Mouse (Mus musculus) hindbrain, embryonic 16.5 days (tissue): ENCODE results near the gene Nrxn3. TPM values are rescaled to one million over a fixed set of nuclear protein-coding genes. Genes with fewer than 3 reads are reported as not detected.
A peak's percentile ranks its signal among the peaks of the same experiment; 100 is the strongest.

Source experiments
- ATAC-seq: fragments of 200-750 bp; cut with Nextera tagmentation; 2 replicates; pipeline ENCODE4 v1.8.0; 2017; ENCODE audit warnings: moderate TSS enrichment, moderate library complexity
- H3K27ac ChIP-seq: fragments of 300-500 bp; sonication (generic); 2 replicates; pipeline ENCODE4 v1.5.1; 2014; ENCODE audit warnings: low read depth, mild to moderate bottlenecking, control low read depth, low read length, moderate library complexity
- H3K27me3 ChIP-seq: fragments of 300-500 bp; sonication (generic); replicated peaks from 2 replicates; pipeline ENCODE4 v1.6.1; 2014; ENCODE audit warnings: low read length; ENCODE audit not compliant: control insufficient read depth, insufficient read depth
- H3K36me3 ChIP-seq: fragments of 300-500 bp; sonication (generic); 2 replicates; pipeline ENCODE4 v1.6.1; 2014; ENCODE audit warnings: mild to moderate bottlenecking, low read length, moderate library complexity, mixed read lengths; ENCODE audit not compliant: control insufficient read depth, insufficient read depth
- H3K4me1 ChIP-seq: fragments of 300-500 bp; sonication (generic); 2 replicates; pipeline ENCODE4 v1.6.1; 2014; ENCODE audit warnings: low read depth, low read length; ENCODE audit not compliant: control insufficient read depth, insufficient read depth
- H3K4me2 ChIP-seq: fragments of 300-500 bp; sonication (generic); 2 replicates; pipeline ENCODE4 v1.6.1; 2014; ENCODE audit warnings: mild to moderate bottlenecking, low read length, control low read depth, moderate library complexity
- H3K4me3 ChIP-seq: fragments of 300-500 bp; sonication (generic); 2 replicates; pipeline ENCODE4 v1.5.1; 2014; ENCODE audit warnings: mild to moderate bottlenecking, low read length, control low read depth, moderate library complexity
- H3K9ac ChIP-seq: fragments of 300-500 bp; sonication (generic); 2 replicates; pipeline ENCODE4 v1.6.1; 2014; ENCODE audit warnings: low read depth, mild to moderate bottlenecking, control low read depth, low read length, moderate library complexity
- H3K9me3 ChIP-seq: fragments of 300-500 bp; sonication (generic); 2 replicates; pipeline ENCODE4 v1.6.1; 2014; ENCODE audit warnings: mild to moderate bottlenecking, low read length, moderate library complexity; ENCODE audit not compliant: control insufficient read depth
- WGBS: fragments of 180-500 bp; shearing (Covaris S2); extraction: QIAGEN DNeasy Blood & Tissue Kit; methylation state at CpG from one replicate; pipeline ENCODE4 v1.1.7; 2014; 5-methylcytosine and 5-hydroxymethylcytosine counted together
- polyA plus RNA-seq: library from polyadenylated mRNA; unstranded; fragments of >200 nt; fragmentation: Nextera tagmentation; extraction: Ambion mirVana; gene quantifications from 2 replicates; pipeline ENCODE4 v1.2.1, GENCODE M21; 2015

The Nrxn3 gene
- polyA plus RNA-seq, 1 experiment from 2014 or later = 99.6 TPM

GRCm38 (mm10) chr12:89325864-89326560 is 603.3 kb downstream of the Nrxn3 start:
- peaks cover 2% of the 10 kb centered on the region; the same call in 1 of the 2 replicates for H3K4me1 ChIP-seq
- no peak overlapping the region for H3K4me3 ChIP-seq
- no peak overlapping the region for H3K27ac ChIP-seq
- 19% methylated on average over 8 of the region's 8 CpGs for WGBS
- peak; percentile 45; the same call in 1 of the 2 replicates for ATAC-seq
- no peak overlapping the region for H3K4me2 ChIP-seq
- H3K36me3 ChIP-seq = no peaks in the 10 kb centered on the region
- no peaks in the 10 kb centered on the region for H3K27me3 ChIP-seq
- H3K9me3 ChIP-seq = no peaks in the 10 kb centered on the region
- no peak overlapping the region for H3K9ac ChIP-seq

GRCm38 (mm10) chr12:89331474-89332263 is 609.0 kb downstream of the Nrxn3 start:
- Histone ChIP-seq H3K27ac (no peak overlapping the region), H3K36me3 (no peaks in the 10 kb centered on the region), H3K4me1 (no peaks in the 10 kb centered on the region), H3K4me3 (no peak overlapping the region), H3K27me3 (no peaks in the 10 kb centered on the region), H3K9me3 (no peaks in the 10 kb centered on the region), H3K4me2 (no peak overlapping the region), H3K9ac (no peak overlapping the region)
- 91% methylated on average over 3 of the region's 3 CpGs for WGBS
- ATAC-seq = no peak

- Histone ChIP-seq H3K27me3 (no peaks in the 10 kb centered on the region), H3K4me3 (no peak overlapping the region), H3K9me3 (no peaks in the 10 kb centered on the region), H3K9ac (no peak overlapping the region), H3K4me2 (no peak overlapping the region), H3K27ac (no peak overlapping the region), H3K4me1 (no peaks in the 10 kb centered on the region), H3K36me3 (no peaks in the 10 kb centered on the region)
- ATAC-seq = no peak
- 84% methylated on average over 5 of the region's 5 CpGs for WGBS
Measured at GRCm38 (mm10) chr12:89333486-89333885, 610.8 kb downstream of the Nrxn3 start.

- no peak overlapping the region for H3K4me3 ChIP-seq
- H3K4me1 ChIP-seq = no peaks in the 10 kb centered on the region
- WGBS = 77% methylated on average over 4 of the region's 4 CpGs
- H3K4me2 ChIP-seq = no peak overlapping the region
- H3K9me3 ChIP-seq = no peaks in the 10 kb centered on the region
- no peak overlapping the region for H3K9ac ChIP-seq
- no peak for ATAC-seq
- no peaks in the 10 kb centered on the region for H3K27me3 ChIP-seq
- H3K27ac ChIP-seq = no peak overlapping the region
- no peaks in the 10 kb centered on the region for H3K36me3 ChIP-seq
Measured at GRCm38 (mm10) chr12:89364850-89365249, 642.2 kb downstream of the Nrxn3 start.

- no peak overlapping the region for H3K9ac ChIP-seq
- 17% methylated on average over 1 of the region's 1 CpGs for WGBS
- no peak overlapping the region for H3K27ac ChIP-seq
- H3K4me3 ChIP-seq = no peak overlapping the region
- no peaks in the 10 kb centered on the region for H3K9me3 ChIP-seq
- ATAC-seq = peak; percentile 61
- H3K36me3 ChIP-seq = no peaks in the 10 kb centered on the region
- no peaks in the 10 kb centered on the region for H3K4me1 ChIP-seq
- no peaks in the 10 kb centered on the region for H3K27me3 ChIP-seq
- no peak overlapping the region for H3K4me2 ChIP-seq
Measured at GRCm38 (mm10) chr12:89369939-89370338, 647.3 kb downstream of the Nrxn3 start.

- Histone ChIP-seq H3K27me3 (no peaks in the 10 kb centered on the region), H3K4me1 (peaks cover 2% of the 10 kb centered on the region; the same call in 1 of the 2 replicates), H3K4me3 (no peak overlapping the region), H3K4me2 (no peak overlapping the region), H3K9me3 (no peaks in the 10 kb centered on the region), H3K36me3 (no peaks in the 10 kb centered on the region), H3K9ac (no peak overlapping the region), H3K27ac (no peak overlapping the region)
- no peak for ATAC-seq
- 57% methylated on average over 1 of the region's 1 CpGs for WGBS
Measured at GRCm38 (mm10) chr12:89376600-89376999, 653.9 kb downstream of the Nrxn3 start.

- H3K4me2 ChIP-seq = no peak overlapping the region
- H3K9ac ChIP-seq = no peak overlapping the region
- ATAC-seq = peak; percentile 63
- H3K27me3 ChIP-seq = no peaks in the 10 kb centered on the region
- peaks cover 2% of the 10 kb centered on the region; the same call in 1 of the 2 replicates for H3K4me1 ChIP-seq
- H3K36me3 ChIP-seq = no peaks in the 10 kb centered on the region
- 39% methylated on average over 5 of the region's 5 CpGs for WGBS
- no peaks in the 10 kb centered on the region for H3K9me3 ChIP-seq
- no peak overlapping the region for H3K4me3 ChIP-seq
- H3K27ac ChIP-seq = 0 out of 2 replicates have a peak overlapping the region, but pooled peaks have one; percentile 67
Measured at GRCm38 (mm10) chr12:89377051-89377643, 654.5 kb downstream of the Nrxn3 start.

GRCm38 (mm10) chr12:89377687-89378086 is 655.0 kb downstream of the Nrxn3 start:
- 81% methylated on average over 2 of the region's 2 CpGs for WGBS
- ATAC-seq = no peak

GRCm38 (mm10) chr12:89383254-89383653 is 660.6 kb downstream of the Nrxn3 start:
- no peaks in the 10 kb centered on the region for H3K27me3 ChIP-seq

More at GRCm38 (mm10) chr12:89377687-89378086, 655.0 kb downstream of the Nrxn3 start:
- Histone ChIP-seq H3K4me3 (no peak overlapping the region), H3K9ac (no peak overlapping the region), H3K36me3 (no peaks in the 10 kb centered on the region), H3K4me2 (no peak overlapping the region), H3K27ac (no peak overlapping the region), H3K27me3 (no peaks in the 10 kb centered on the region), H3K9me3 (no peaks in the 10 kb centered on the region), H3K4me1 (peaks cover 2% of the 10 kb centered on the region; the same call in 1 of the 2 replicates)

More at GRCm38 (mm10) chr12:89383254-89383653, 660.6 kb downstream of the Nrxn3 start:
- Histone ChIP-seq H3K4me1 (no peaks in the 10 kb centered on the region; the same call in 1 of the 2 replicates), H3K4me3 (no peak overlapping the region), H3K27ac (no peak overlapping the region), H3K4me2 (no peak overlapping the region), H3K9me3 (no peaks in the 10 kb centered on the region), H3K9ac (no peak overlapping the region), H3K36me3 (no peaks in the 10 kb centered on the region)
- ATAC-seq = peak; percentile 87
- 11% methylated on average over 3 of the region's 3 CpGs for WGBS
